Mouse (Mus musculus) lung, adult 2 months (tissue): Measurements from ENCODE around the gene Sirt5.

Experiments
- CTCF ChIP-seq: fragments of 200-500 bp; IDR thresholded peaks from 2 replicates; pipeline ENCODE4 v1.5.1; 2011; ENCODE audit warnings: mild to moderate bottlenecking, low read length, control low read depth; ENCODE audit not compliant: insufficient read depth
- POLR2A ChIP-seq: fragments of 200-500 bp; IDR thresholded peaks from 2 replicates; pipeline ENCODE4 v1.6.1; 2011; ENCODE audit warnings: low read depth, mild to moderate bottlenecking, control low read depth, low read length, borderline replicate concordance; ENCODE audit errors: extremely low read depth

DNA sequence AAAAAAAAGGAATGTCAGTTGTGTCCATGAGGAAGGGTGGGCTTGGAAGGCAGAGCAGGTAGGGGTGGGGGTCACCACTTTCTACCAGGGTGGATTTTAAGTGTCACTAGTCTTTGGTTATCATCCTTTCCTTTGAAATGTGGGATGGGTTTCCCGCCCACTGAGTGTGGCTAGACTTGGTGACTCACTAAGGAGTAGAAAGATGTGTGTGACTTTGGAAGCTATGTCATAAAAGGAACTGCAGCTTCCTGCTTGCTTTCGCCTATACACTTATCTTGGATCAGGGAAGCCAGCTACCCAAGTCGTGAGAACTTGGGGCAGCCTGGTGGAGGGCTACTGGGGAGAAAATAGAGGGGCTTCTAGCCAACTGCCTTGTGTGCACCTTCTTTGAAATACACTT, 45.9 kb upstream of the Sirt5 start:
- TF ChIP-seq CTCF (no peak), POLR2A (no peak)
